In the genomic region with DNA sequence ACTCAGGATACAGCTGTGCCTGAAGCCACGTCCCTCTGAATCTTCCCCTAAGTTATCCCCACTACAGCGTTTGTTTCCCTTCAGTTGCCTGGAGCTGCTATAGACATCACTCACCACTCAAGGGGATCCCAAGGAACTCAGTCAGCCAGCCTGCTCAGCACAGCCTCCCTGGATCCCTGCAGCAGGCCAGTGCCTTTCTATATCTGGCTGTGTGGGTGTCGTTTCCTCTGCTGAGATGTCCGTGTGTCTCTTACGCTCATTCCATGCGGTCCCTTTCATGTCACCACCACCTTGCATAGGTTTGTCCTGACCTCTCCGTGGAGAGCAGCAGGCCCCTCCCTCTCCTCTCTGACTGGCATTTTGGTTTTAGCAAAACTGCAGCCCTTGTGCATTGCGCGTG, we compare ENCODE assay signal across 16 mouse cellular contexts.
DNase-seq lines count a peak whose midpoint lies in the region; ATAC-seq and TF ChIP-seq lines count a peak whose summit lies in the region.
"Had no signal": no experiment of that assay in that cellular context is flagged by ENCODE, and none has a peak within 500 bp of the region (broad histone marks: within the 10 kb centered on the region; RNA-seq: fewer than 3 reads in every experiment).

No protein-coding gene starts in this region.

- no peak for DNase-seq in frontal cortex, postnatal 14 days (ENCODE audit: low spot score in 2 of 2)
- DNase-seq in right cerebral cortex, adult 18-20 months = peak; percentile 68
- no peak for DNase-seq in right cerebral cortex, postnatal 4 days
- DNase-seq: adrenal gland, adult 2 months; adrenal gland, postnatal 10 days; adrenal gland, postnatal 25 days; cerebellum, adult 8-10 months; cerebellum, adult 9-11 months; cerebellum, postnatal 14 days had no signal

- 0 out of 2 replicates have a peak overlapping the region, but pooled peaks have one; percentile 12 for H3K27ac ChIP-seq in olfactory bulb, adult 2 months (ENCODE audit: insufficient read depth, low read depth, low read length)
- H3K27ac ChIP-seq: embryonic facial prominence, embryonic 10.5 days; embryonic facial prominence, embryonic 12.5 days; forebrain, embryonic 13.5 days had no signal

- TF ChIP-seq POLR2A in olfactory bulb, adult 2 months (IDR thresholded peaks at IDR 0.05; ENCODE audit: insufficient read depth, low read depth, low read length) = no peak

- WGBS in olfactory bulb, adult 2 months = 45% methylated on average over 9 of the region's 9 CpGs

- peak; percentile 71 for ATAC-seq in frontal cortex, adult (ENCODE audit: low TSS enrichment)
- ATAC-seq in megakaryocyte progenitor cell, adult 5-6 weeks (replicated peaks; ENCODE audit: poor library complexity) = no peak
- ATAC-seq: forebrain, embryonic 13.5 days; forebrain, embryonic 16.5 days had no signal

- TF ChIP-seq CTCF in olfactory bulb, adult 2 months (IDR thresholded peaks at IDR 0.05; ENCODE audit: insufficient read depth, low read depth, low read length) = no peak

- H3K4me3 ChIP-seq in olfactory bulb, adult 2 months (ENCODE audit: insufficient read depth, low read depth, low read length) = no peak overlapping the region
- H3K4me3 ChIP-seq: embryonic facial prominence, embryonic 10.5 days; embryonic facial prominence, embryonic 12.5 days; forebrain, embryonic 13.5 days had no signal

- peaks cover 66% of the 10 kb centered on the region for H3K4me1 ChIP-seq in olfactory bulb, adult 2 months (ENCODE audit: control insufficient read depth, insufficient read depth, low read length)
- H3K4me1 ChIP-seq: embryonic facial prominence, embryonic 12.5 days had no signal
